Mouse (Mus musculus): ENCODE results near the gene Mertk. TPM values are rescaled to one million over a fixed set of nuclear protein-coding genes. Genes with fewer than 3 reads are reported as not detected.

Gene Mertk
- total RNA-seq, 1 experiment, result 3.3 TPM

DNA sequence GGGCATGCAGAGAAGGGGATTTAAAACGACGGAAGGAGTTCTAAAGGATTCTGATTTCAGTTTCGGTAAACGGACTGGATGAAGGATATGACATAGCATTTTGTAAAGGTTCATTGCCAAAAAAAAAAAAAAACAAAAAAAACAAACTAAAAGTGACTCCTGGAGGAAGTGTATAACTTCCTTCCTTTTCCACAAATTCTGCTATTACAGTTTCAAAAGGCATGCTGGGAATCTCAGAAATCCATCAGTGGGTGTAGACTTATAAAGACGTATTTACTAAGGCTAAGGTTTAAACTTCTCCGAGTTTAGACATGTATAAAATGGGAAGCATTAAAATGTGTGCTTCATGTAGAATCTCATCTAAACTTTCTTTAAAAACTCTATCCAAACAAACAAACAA is 52.3 kb downstream of the Mertk start:
- Histone ChIP-seq H3K4me1 (ENCODE audit: control insufficient read depth in 2 of 2, insufficient read depth in 2 of 2, low read length in 2 of 2, poor library complexity in 1 of 2) (no peaks in the 10 kb centered on the region), H3K4me3 (ENCODE audit: insufficient read depth in 1 of 2, low read depth in 1 of 2, low read length in 2 of 2, poor library complexity in 1 of 2, severe bottlenecking in 1 of 2) (no peak overlapping the region), H3K9ac (ENCODE audit: insufficient read depth, low read depth, low read length, poor library complexity, severe bottlenecking) (no peak overlapping the region), H3K27ac (ENCODE audit: insufficient read depth, low read depth, low read length, poor library complexity, severe bottlenecking) (no peak overlapping the region), H3K36me3 (ENCODE audit: control insufficient read depth, insufficient read depth, low read length, poor library complexity, severe bottlenecking) (no peaks in the 10 kb centered on the region), H3K9me3 (ENCODE audit: control insufficient read depth, insufficient read depth, low read depth, low read length) (no peaks in the 10 kb centered on the region)
- DNase-seq (ENCODE audit: low read depth, low spot score), result no peak
- no peak for TF ChIP-seq ZNF384 (IDR thresholded peaks at IDR 0.05; ENCODE audit: low read depth, low read length)
- no peak for TF ChIP-seq HCFC1 (IDR thresholded peaks at IDR 0.05; ENCODE audit: borderline replicate concordance, insufficient read depth, low read length)
- TF ChIP-seq ZC3H11A (IDR thresholded peaks at IDR 0.05; ENCODE audit: borderline replicate concordance, low read depth, low read length), result no peak
- no peak for TF ChIP-seq CHD2 (IDR thresholded peaks at IDR 0.05; ENCODE audit: low read depth, low read length)
- no peak for TF ChIP-seq MAFK (IDR thresholded peaks at IDR 0.05; ENCODE audit: insufficient read depth, low read depth, low read length)
- in situ Hi-C loops (cut with MboI; ENCODE audit: low sequenced_read_pairs in 2 of 2, unreplicated experiment in 2 of 2), result no loop called here

- TF ChIP-seq MAFK (IDR thresholded peaks at IDR 0.05; ENCODE audit: insufficient read depth, low read depth, low read length), result no peak
- TF ChIP-seq CHD2 (IDR thresholded peaks at IDR 0.05; ENCODE audit: low read depth, low read length), result no peak
- TF ChIP-seq ZNF384 (IDR thresholded peaks at IDR 0.05; ENCODE audit: low read depth, low read length), result no peak
- TF ChIP-seq HCFC1 (IDR thresholded peaks at IDR 0.05; ENCODE audit: borderline replicate concordance, insufficient read depth, low read length), result no peak
- no peak for TF ChIP-seq ZC3H11A (IDR thresholded peaks at IDR 0.05; ENCODE audit: borderline replicate concordance, low read depth, low read length)
- Histone ChIP-seq H3K4me1 (ENCODE audit: control insufficient read depth in 2 of 2, insufficient read depth in 2 of 2, low read length in 2 of 2, poor library complexity in 1 of 2) (no peaks in the 10 kb centered on the region), H3K9ac (ENCODE audit: insufficient read depth, low read depth, low read length, poor library complexity, severe bottlenecking) (no peak overlapping the region), H3K27ac (ENCODE audit: insufficient read depth, low read depth, low read length, poor library complexity, severe bottlenecking) (no peak overlapping the region), H3K4me3 (ENCODE audit: insufficient read depth in 1 of 2, low read depth in 1 of 2, low read length in 2 of 2, poor library complexity in 1 of 2, severe bottlenecking in 1 of 2) (no peak overlapping the region), H3K36me3 (ENCODE audit: control insufficient read depth, insufficient read depth, low read length, poor library complexity, severe bottlenecking) (no peaks in the 10 kb centered on the region; the same call in 1 of the 2 replicates), H3K9me3 (ENCODE audit: control insufficient read depth, insufficient read depth, low read depth, low read length) (no peaks in the 10 kb centered on the region)
- in situ Hi-C loops (cut with MboI; ENCODE audit: low sequenced_read_pairs in 2 of 2, unreplicated experiment in 2 of 2), result no loop called here
- DNase-seq (ENCODE audit: low read depth, low spot score), result no peak
Observed at GRCm38 (mm10) chr2:128753295-128753873, 54.6 kb downstream of the Mertk start.

DNA sequence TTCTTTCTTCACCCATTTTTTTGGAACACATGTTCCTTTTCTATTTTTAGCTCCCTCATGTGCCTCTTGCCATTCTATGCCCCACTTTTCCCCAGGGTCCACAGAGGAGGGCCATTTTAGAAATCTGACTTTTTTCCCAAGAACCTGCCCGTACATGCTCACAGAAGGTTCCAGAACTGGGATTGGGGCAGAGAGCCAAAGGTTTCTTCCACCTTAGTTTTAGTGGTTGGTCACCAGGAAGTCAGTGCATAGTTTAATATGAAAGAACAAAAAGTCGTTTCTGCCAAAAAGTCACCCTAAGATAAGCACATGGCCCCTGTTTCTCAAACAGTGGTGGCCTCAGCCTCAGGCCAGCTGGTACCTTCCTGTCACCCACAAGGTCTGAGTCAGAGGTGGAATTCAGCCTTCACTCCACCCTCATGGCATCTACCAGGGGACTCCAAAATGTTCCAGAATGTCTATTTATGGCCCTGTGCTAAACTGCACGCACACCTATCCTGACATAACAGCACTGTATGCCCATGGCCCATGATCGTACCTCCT is 56.5 kb downstream of the Mertk start:
- TF ChIP-seq ZNF384 (IDR thresholded peaks at IDR 0.05; ENCODE audit: low read depth, low read length) (no peak), CHD2 (IDR thresholded peaks at IDR 0.05; ENCODE audit: low read depth, low read length) (no peak), MAFK (IDR thresholded peaks at IDR 0.05; ENCODE audit: insufficient read depth, low read depth, low read length) (no peak), HCFC1 (IDR thresholded peaks at IDR 0.05; ENCODE audit: borderline replicate concordance, insufficient read depth, low read length) (no peak), ZC3H11A (IDR thresholded peaks at IDR 0.05; ENCODE audit: borderline replicate concordance, low read depth, low read length) (no peak)
- H3K9me3 ChIP-seq (ENCODE audit: control insufficient read depth, insufficient read depth, low read depth, low read length), result no peaks in the 10 kb centered on the region
- no peak overlapping the region for H3K9ac ChIP-seq (ENCODE audit: insufficient read depth, low read depth, low read length, poor library complexity, severe bottlenecking)
- no peak for DNase-seq (ENCODE audit: low read depth, low spot score)
- in situ Hi-C loops (cut with MboI; ENCODE audit: low sequenced_read_pairs in 2 of 2, unreplicated experiment in 2 of 2), result no loop called here
- H3K4me3 ChIP-seq (ENCODE audit: insufficient read depth in 1 of 2, low read depth in 1 of 2, low read length in 2 of 2, poor library complexity in 1 of 2, severe bottlenecking in 1 of 2), result no peak overlapping the region
- H3K4me1 ChIP-seq (ENCODE audit: control insufficient read depth in 2 of 2, insufficient read depth in 2 of 2, low read length in 2 of 2, poor library complexity in 1 of 2), result no peaks in the 10 kb centered on the region
- no peak overlapping the region for H3K27ac ChIP-seq (ENCODE audit: insufficient read depth, low read depth, low read length, poor library complexity, severe bottlenecking)
- no peaks in the 10 kb centered on the region; the same call in 1 of the 2 replicates for H3K36me3 ChIP-seq (ENCODE audit: control insufficient read depth, insufficient read depth, low read length, poor library complexity, severe bottlenecking)

DNA sequence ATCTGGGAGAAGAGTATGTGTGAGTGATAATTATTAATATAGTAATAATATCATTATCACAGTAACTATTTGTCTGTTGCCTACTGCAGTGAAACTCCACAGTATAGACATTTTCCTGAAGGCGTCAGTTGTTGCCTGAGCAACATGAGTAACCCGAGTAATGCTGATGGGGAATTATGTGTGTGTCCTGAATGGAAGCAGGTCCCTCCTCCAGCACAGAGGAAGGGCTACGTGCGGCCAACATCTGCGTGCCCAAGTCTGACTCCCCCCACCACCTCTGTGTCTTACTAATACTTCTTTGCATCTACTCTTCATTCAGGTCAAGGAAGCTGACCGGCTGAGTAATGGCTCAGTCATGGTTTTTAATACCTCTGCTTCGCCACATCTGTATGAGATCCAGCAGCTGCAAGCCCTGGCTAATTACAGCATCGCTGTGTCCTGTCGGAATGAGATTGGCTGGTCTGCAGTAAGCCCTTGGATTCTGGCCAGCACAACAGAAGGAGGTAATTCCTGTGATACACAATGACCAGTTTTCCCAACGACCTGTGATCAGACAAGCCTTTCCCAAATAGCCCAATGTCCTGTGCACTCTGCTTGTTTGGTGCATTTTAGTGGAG is 60.1 kb downstream of the Mertk start:
- DNase-seq (ENCODE audit: low read depth, low spot score), result no peak
- no peak overlapping the region for H3K9ac ChIP-seq (ENCODE audit: insufficient read depth, low read depth, low read length, poor library complexity, severe bottlenecking)
- H3K9me3 ChIP-seq (ENCODE audit: control insufficient read depth, insufficient read depth, low read depth, low read length), result no peaks in the 10 kb centered on the region
- TF ChIP-seq ZNF384 (IDR thresholded peaks at IDR 0.05; ENCODE audit: low read depth, low read length), result no peak
- TF ChIP-seq ZC3H11A (IDR thresholded peaks at IDR 0.05; ENCODE audit: borderline replicate concordance, low read depth, low read length), result no peak
- TF ChIP-seq MAFK (IDR thresholded peaks at IDR 0.05; ENCODE audit: insufficient read depth, low read depth, low read length), result no peak
- TF ChIP-seq HCFC1 (IDR thresholded peaks at IDR 0.05; ENCODE audit: borderline replicate concordance, insufficient read depth, low read length), result no peak
- no peak for TF ChIP-seq CHD2 (IDR thresholded peaks at IDR 0.05; ENCODE audit: low read depth, low read length)
- no peak overlapping the region for H3K4me3 ChIP-seq (ENCODE audit: insufficient read depth in 1 of 2, low read depth in 1 of 2, low read length in 2 of 2, poor library complexity in 1 of 2, severe bottlenecking in 1 of 2)
- in situ Hi-C loops (cut with MboI; ENCODE audit: low sequenced_read_pairs in 2 of 2, unreplicated experiment in 2 of 2), result no loop called here
- H3K4me1 ChIP-seq (ENCODE audit: control insufficient read depth in 2 of 2, insufficient read depth in 2 of 2, low read length in 2 of 2, poor library complexity in 1 of 2), result no peaks in the 10 kb centered on the region
- H3K36me3 ChIP-seq (ENCODE audit: control insufficient read depth, insufficient read depth, low read length, poor library complexity, severe bottlenecking), result no peaks in the 10 kb centered on the region; the same call in 1 of the 2 replicates
- H3K27ac ChIP-seq (ENCODE audit: insufficient read depth, low read depth, low read length, poor library complexity, severe bottlenecking), result no peak overlapping the region

Measured in ES-E14 (cell line).